Mouse (Mus musculus) cortical plate, adult 2 months (tissue): Measurements from ENCODE around the gene Mmp19. TPM values are rescaled to one million over a fixed set of nuclear protein-coding genes. Genes with fewer than 3 reads are reported as not detected.
A peak's percentile ranks its signal among the peaks of the same experiment; 100 is the strongest.
"Not testable (repeated sequence)": the region's sequence is repeated elsewhere in the genome, so short reads cannot be mapped to it uniquely, and the experiment has no call there.

Source experiments
- H3K27ac ChIP-seq: fragments of 200-500 bp; 2 replicates; pipeline ENCODE4 v1.5.1; 2012; ENCODE audit warnings: low read length, control low read depth, inconsistent platforms; ENCODE audit not compliant: insufficient read depth
- H3K4me1 ChIP-seq: fragments of 200-500 bp; 2 replicates; pipeline ENCODE4 v1.6.1; 2011; ENCODE audit warnings: low read length; ENCODE audit not compliant: control insufficient read depth, insufficient read depth
- H3K4me3 ChIP-seq: fragments of 200-500 bp; 2 replicates; pipeline ENCODE4 v1.5.1; 2011; ENCODE audit warnings: mild to moderate bottlenecking, low read length, control low read depth; ENCODE audit not compliant: insufficient read depth
- CTCF ChIP-seq: fragments of 200-500 bp; IDR thresholded peaks from 2 replicates; pipeline ENCODE4 v1.5.1; 2011; ENCODE audit warnings: mild to moderate bottlenecking, control low read depth, low read length; ENCODE audit not compliant: insufficient read depth; ENCODE audit errors: extremely low read depth
- POLR2A ChIP-seq: fragments of 200-500 bp; IDR thresholded peaks from 2 replicates; pipeline ENCODE4 v1.6.1; 2011; ENCODE audit warnings: mild to moderate bottlenecking, low read length, control low read depth; ENCODE audit not compliant: insufficient read depth; ENCODE audit errors: extremely low read depth
- polyA plus RNA-seq: library from polyadenylated mRNA; depleted of rRNA; stranded (reverse); fragments of >200 nt; gene quantifications from 2 replicates; pipeline ENCODE4 v1.2.3, GENCODE M21; 2012

Gene Mmp19
- polyA plus RNA-seq, 1 experiment, result 0.38 TPM

DNA sequence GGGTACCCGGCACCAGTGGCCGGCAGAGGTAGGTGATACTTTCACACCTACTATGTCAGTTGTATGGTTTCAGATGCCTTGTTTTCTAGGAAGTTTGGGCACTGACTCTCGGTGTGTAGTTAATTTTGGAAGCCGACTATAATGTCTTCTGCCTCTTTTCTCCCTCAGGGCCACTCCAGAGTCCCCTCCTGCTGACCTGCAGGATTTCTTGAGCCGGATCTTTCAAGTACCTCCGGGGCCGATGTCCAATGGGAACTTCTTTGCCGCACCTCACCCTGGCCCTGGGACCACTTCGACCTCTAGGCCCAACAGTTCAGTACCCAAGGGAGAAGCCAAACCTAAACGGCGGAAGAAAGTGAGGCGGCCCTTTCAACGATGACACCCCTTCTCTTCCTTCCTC, 26.3 kb downstream of the Mmp19 start, which contains the start of gene Sarnp:
Gene Sarnp, plus strand, starts transcription at position 301 of the 400 bp plus-strand sequence.
- no peak for TF ChIP-seq CTCF
- TF ChIP-seq POLR2A, result no peak
- no peak within 1 kb of the TSS for H3K27ac ChIP-seq
- H3K4me3 ChIP-seq, result no peak within 1 kb of the TSS
- no peaks in the 10 kb centered on the region for H3K4me1 ChIP-seq

- no peak overlapping the region for H3K4me3 ChIP-seq
- TF ChIP-seq CTCF (no peak), POLR2A (no peak)
- no peak overlapping the region for H3K27ac ChIP-seq
- H3K4me1 ChIP-seq, result peaks cover 2% of the 10 kb centered on the region; the same call in 1 of the 2 replicates
Measured at GRCm38 (mm10) chr10:128820217-128820616, 29.5 kb downstream of the Mmp19 start.

DNA sequence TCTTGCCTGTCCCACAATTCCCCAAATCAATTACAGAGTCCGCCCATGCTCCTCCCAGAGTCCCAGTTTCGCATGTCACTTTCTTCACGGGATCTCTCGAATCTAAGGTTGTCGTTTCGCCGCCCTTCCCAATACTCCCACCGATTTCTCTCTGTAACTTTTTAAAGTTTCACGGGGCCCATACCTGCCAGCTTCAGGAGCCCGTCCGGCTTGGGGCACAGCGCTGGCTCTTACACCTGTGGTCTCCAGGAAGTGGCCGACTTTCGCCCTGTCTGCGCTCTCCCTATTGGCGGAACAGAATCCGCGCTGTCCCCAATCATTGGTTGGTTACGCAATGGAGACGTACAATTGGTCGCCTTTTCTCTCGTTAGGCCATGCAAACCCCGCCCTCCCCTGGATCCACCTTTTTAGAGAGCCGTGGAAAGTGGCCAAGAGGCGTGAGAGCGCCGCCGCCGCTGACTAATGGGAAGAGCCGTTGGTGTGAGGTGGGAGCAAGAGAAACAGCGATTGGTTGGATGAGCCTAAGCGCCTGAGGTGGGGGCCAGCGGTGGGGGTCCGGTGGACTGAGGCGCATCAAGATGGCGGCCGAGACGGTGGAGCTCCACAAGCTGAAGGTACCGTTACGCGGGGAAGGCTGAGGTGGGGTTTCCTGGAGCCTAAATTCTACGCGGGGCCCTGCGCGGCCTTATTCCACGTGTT, 30.8 kb downstream of the Mmp19 start, which contains the start of gene Ormdl2:
Gene Ormdl2, minus strand, starts transcription at position 288 of the 699 bp plus-strand sequence.
- Histone ChIP-seq H3K4me1 (peaks cover 2% of the 10 kb centered on the region; the same call in 1 of the 2 replicates), H3K4me3 (peak within 1 kb of the TSS; percentile 81), H3K27ac (no peak within 1 kb of the TSS)
- TF ChIP-seq POLR2A (peak; percentile 73; the same call in 1 of the 2 replicates), CTCF (no peak)

GRCm38 (mm10) chr10:128822135-128822534, 31.4 kb downstream of the Mmp19 start:
- H3K4me1 ChIP-seq, result peaks cover 2% of the 10 kb centered on the region; the same call in 1 of the 2 replicates
- no peak overlapping the region for H3K27ac ChIP-seq
- peak overlapping the region; percentile 81 for H3K4me3 ChIP-seq
- TF ChIP-seq POLR2A (no peak), CTCF (no peak)

DNA sequence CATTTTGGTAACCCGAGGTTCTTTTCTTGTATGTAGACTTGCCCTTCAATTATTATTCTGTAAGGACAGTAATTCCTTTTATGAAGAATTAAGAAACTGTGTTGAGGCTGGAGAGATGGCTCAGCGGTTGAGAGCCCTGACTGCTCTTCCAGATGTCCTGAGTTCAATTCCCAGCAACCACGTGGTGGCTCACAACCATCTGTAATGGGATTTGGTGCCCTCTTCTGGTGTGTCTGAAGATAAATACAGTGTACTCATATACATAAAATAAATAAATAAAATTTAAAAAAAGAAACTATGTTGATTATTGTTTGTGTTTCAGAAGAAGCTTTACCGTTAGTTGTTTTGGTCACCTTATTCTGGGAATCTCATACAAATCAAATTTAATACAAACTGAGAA, 32.4 kb downstream of the Mmp19 start:
- H3K27ac ChIP-seq, H3K4me1 ChIP-seq, H3K4me3 ChIP-seq: not testable (repeated sequence)

- no peak overlapping the region for H3K27ac ChIP-seq
Measured at GRCm38 (mm10) chr10:128823821-128824220, 33.1 kb downstream of the Mmp19 start.

DNA sequence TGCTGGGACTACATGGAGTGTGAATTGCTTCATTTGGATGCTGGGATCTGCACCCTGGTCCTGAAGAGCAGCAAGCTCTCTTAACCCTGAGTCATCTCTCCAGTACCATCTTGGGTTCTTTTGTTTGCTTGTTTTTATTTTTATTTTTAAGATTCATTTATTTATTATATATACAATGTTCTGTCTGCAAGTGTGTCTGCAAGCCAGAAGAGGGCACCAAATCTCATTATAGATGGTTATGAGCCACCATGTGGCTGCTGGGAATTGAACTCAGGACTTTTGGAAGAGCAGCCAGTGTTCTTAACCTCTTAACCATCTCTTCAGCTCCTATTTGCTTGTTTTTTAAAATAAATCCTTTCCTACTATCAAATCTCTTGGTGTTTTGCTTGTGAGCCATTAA, 46.7 kb downstream of the Mmp19 start:
- TF ChIP-seq CTCF (no peak), POLR2A (no peak)
- H3K4me1 ChIP-seq, result no peaks in the 10 kb centered on the region
- H3K4me3 ChIP-seq, result no peak overlapping the region
- H3K27ac ChIP-seq, result no peak overlapping the region

More at GRCm38 (mm10) chr10:128823821-128824220, 33.1 kb downstream of the Mmp19 start:
- H3K4me1 ChIP-seq, result peaks cover 2% of the 10 kb centered on the region; the same call in 1 of the 2 replicates
- TF ChIP-seq POLR2A (no peak), CTCF (no peak)
- H3K4me3 ChIP-seq, result no peak overlapping the region

DNA sequence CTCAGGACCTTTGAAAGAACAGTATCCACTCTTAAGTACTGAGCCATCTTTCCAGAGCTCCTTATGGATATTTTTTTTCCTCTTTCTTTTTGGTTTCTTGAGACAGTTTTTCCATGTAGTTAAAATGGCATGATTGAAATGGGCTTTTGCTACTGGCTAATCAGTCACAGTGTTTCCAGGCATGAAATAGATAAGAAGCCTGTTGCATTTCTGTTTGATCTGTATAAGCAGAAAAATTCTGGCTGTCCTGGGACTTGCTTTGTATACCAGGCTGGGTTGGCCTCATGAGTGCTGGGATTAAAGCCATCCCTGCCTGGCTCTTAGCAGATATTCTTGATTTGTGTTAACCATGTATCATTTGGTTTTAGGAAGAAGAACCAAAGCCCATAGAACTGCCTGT, 48.7 kb downstream of the Mmp19 start:
- H3K27ac ChIP-seq, result no peak overlapping the region
- H3K4me1 ChIP-seq, result no peaks in the 10 kb centered on the region
- no peak for TF ChIP-seq CTCF
- TF ChIP-seq POLR2A, result no peak
- H3K4me3 ChIP-seq, result no peak overlapping the region

DNA sequence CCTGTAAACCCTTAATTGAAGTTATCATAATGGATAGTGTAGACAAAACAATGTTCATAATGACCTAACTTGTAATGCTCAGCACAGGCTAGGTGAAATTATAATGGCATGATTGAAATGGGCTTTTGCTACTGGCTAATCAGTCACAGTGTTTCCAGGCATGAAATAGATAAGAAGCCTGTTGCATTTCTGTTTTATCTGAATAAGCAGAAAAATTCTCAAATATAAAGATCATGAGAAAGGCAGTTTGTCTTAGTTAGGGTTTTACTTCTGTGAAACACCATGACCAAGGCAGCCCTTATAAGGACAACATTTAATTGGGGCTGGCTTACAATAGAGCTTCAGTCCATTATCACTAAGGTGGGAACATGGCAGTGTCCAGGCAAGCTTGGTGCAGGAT, 49.9 kb downstream of the Mmp19 start:
- TF ChIP-seq CTCF (no peak), POLR2A (no peak)
- H3K4me3 ChIP-seq, result no peak overlapping the region

GRCm38 (mm10) chr10:128843260-128843659, 52.5 kb downstream of the Mmp19 start:
- Histone ChIP-seq H3K4me1 (no peaks in the 10 kb centered on the region), H3K4me3 (no peak overlapping the region)
- TF ChIP-seq CTCF (no peak), POLR2A (no peak)

More for the DNA sequence above, 49.9 kb downstream of the Mmp19 start:
- no peaks in the 10 kb centered on the region for H3K4me1 ChIP-seq
- no peak overlapping the region for H3K27ac ChIP-seq

DNA sequence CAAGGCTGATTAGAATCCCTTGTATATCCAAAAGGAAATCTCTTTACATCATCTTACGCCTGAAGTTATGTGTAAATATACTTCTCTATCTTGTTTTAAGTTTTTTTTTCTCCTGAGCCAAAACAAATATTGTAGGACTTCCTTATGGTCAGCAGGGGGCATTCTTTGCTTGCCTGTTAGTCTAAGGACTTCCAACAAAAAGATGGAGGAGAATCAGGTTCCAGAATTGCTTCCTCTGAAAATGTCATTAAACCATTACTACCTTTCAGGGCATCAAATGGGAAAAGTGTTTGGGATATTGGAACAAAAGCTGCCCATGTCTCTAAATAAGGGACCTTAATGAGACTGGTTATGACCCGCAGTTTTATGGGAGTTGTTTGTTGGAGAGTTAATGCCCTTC, 54.8 kb downstream of the Mmp19 start:
- Histone ChIP-seq H3K27ac (no peak overlapping the region), H3K4me3 (no peak overlapping the region), H3K4me1 (no peaks in the 10 kb centered on the region)
- TF ChIP-seq POLR2A, result no peak
- TF ChIP-seq CTCF, result peak; percentile 14; the same call in 1 of the 2 replicates

More at GRCm38 (mm10) chr10:128843260-128843659, 52.5 kb downstream of the Mmp19 start:
- H3K27ac ChIP-seq, result no peak overlapping the region
